Mouse (Mus musculus) heart, postnatal 4 days (tissue): ENCODE results near the gene Itpkb. TPM values are rescaled to one million over a fixed set of nuclear protein-coding genes. Genes with fewer than 3 reads are reported as not detected.

Source experiments
- DNase-seq: peaks from one replicate; pipeline ENCODE4 v3.0.0; 2021
- total RNA-seq, 2 experiments: library from RNA; stranded (reverse); gene quantifications; 2 replicates each; pipeline ENCODE4 v1.2.3; 2021

Itpkb gene
- total RNA-seq, 2 experiments from 2014 or later = 62.2 to 67.2 TPM

DNA sequence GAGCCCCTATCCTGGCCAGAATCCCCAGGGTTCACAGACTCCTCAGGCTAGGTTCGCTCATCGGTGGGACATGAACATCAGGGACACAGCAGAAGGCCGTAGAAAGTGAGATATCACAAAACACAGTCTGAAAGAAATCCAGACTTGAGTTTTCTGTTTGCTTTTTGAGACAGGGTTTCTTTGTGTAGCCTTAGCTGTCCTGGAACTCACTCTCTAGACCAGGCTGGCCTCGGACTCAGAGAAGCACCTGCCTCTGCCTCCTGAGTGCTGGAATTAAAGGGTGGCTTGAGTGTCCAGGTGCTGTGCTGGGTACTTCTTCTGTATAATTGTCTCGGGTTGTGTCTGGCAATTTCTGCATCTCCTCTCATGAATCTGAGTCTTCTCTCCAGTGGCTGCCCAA is 14.8 kb downstream of the Itpkb start:
- DNase-seq = no peak

DNA sequence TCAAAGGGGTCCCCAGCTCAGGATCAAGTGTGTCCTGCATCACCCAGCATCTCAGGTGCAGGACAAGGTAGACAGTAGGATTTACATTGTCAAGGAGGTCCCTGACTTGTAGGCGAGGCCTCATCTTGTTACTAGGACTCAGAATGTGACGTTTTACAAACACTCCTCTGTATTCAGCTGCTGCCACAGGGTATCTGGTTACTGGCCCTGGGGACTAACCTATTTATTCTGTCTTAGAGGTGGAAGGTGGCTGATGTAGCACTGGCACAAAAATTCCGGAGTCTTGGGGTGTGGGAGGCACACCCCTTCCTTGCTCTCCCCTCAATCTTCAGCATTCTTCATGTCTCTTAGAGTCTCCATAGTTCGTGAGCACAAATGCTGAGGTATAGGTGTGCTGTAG is 16.8 kb downstream of the Itpkb start:
- DNase-seq = no peak

DNA sequence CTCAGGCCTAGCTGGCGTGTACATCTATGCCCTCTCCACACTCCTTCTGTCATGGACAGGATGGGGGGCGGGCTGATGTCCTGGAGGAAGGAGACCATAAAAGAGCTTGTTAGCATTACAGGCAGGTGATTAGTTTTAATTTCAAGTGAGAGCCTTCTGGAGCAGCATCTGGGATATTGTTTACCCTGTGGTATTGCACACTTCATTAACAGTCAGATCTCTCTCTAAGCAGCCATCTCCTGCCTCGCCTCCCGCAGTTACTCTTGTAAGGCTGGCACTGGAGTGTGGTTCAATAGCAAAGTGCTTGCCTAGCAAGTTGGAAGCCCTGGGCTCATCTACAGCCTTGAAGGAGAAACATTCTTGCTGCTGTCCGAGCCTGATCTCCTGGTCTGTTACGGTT is 17.6 kb downstream of the Itpkb start:
- no peak for DNase-seq

DNA sequence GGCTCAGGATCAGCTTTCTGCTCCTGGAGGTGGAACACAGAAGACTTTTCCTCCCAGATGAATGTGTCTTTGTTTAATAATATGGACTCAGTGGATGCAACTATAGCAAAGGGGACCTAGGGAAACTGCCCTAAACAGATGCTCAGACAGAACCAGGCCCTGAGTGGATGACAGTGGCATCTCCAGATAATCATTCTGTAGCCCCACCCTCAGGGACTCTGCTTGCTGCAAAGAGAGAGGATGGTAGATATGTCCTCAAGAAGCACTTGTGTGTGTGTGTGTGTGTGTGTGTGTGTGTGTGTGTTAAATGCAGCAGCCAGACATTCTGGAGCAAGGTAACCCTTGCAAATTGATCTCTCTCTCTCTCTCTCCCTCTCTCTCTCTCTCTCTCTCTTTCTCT is 18.8 kb downstream of the Itpkb start:
- no peak for DNase-seq

DNA sequence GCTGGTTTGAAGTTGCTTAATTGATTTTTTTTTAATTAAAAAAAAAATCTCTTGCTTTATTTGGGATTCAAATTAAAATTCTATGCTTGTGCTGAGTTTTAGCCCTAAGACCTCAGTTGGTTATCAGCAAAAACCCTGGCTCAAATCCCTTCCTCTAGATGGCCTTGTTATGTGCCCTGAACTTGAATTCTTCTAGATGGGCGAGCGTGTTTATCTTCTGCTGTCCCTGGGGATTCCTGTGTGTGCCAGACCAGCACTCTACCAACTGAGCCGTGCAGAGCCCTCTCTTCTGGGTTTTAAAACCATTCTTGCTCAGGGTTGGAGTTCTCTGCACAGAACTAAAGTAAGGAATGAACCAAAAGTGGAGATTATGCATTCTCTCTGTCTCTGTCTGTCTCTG is 22.0 kb downstream of the Itpkb start:
- DNase-seq = no peak

DNA sequence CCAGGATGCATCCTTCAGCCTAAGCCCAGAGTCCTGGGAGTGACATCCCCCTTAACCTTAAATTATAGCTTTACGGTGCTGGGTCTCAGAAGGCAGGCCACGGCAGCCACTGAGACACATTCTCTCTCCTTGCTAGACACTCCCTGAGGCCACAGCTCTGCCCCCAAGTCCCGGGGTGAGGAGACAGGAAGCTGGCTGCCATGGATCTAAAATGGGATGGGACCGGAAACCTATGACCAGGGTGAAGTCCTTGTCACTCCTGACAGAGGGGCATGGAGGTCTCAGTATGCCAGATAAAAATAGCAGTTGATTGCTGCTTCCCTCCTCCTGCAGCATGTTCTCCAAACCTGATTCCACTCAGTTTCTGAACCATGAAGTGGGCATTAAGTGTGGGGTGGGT is 23.8 kb downstream of the Itpkb start:
- no peak for DNase-seq

DNA sequence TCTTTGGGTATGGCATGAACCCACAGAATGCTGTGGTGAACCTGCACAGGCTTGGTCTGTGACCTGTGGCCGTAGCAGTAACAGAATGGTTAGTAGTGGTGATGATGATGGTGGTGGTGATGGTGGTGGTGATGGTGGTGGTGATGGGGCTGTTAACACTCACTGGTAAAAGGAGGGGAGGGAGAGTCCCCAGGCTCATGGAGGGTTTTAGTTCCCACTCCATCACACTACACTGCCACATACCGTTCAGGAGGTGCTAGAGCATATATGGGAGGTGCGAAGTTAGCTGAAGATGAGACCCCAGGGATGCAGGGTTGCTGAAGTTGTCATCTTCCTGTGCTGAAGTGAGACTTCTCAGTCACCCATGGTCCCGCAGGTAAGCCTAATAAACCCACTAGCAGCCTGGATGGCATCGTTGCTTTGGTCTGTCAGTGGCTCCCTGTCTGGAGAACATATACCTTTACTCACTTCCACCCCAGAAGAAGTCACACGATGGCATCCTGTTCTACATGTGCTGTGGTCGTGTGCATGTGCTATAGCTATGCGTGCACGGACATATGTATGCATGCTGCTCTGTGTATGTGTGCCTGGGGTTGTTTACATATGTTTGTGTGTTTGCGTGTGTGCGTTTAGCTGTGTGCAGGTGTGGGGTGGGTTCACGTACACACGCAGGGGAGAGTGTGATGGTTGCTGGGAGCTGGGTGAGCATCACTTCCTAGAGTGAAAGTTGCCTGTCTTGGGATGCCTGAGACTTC is 24.9 kb downstream of the Itpkb start:
- no peak for DNase-seq

DNA sequence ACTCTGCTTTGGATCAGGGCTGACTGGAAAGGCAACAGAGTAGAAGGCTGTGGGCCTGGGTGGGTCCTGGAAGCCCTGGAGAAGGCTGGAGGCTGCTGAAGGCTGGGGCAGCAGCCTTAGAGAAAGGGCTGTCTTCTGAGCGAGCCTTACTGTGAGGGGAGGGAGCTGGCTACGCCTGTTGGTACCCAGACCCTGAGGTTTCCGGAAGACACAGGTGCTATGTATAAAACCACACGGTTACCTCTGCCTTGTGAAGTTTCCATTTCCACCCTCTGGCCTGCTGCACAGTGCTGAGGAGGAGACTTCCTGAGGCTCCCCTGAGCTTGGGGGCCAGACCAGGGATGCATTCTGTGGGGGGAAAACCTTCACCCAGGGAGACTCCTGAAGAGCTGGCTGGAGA is 25.9 kb downstream of the Itpkb start:
- DNase-seq = no peak

DNA sequence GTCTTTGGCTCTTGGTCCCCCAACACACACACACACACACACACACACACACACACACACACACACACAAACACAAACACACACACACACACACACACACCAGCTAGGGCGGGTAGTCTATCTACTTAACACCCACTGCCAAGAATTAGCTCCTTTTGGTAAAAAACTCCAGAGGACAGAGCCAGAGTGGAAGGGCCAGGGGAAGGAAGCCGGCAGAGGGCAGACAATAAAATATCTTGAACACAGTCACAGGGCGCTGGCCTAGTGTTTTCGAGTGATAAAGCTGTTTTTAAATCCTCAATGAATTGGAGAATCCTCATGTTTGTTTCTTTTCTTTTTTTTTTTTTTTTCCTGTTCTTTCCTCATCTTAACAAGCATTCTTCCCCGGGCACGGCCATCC is 26.6 kb downstream of the Itpkb start:
- DNase-seq = no peak

DNA sequence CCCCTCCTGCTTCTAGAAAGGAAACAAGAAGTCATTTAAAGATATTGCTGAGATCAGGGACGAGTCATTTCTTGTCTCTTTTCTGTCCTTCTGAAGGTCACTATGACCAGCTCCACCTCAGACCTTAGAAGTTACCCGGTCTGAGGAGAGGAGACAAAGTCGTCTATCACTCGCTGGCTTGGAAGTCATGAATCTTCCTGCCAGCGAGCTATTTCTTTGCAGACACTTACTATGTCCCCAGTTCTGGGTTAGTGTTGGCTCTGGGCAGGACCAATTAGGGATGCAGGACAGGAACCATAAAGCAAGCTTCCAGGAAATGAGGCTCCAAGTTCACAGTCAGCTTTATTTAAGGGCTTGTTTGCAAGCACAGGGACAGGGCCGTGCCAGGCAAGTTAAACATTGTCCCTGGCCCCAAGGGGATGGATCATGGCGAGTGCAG is 27.6 kb downstream of the Itpkb start:
- DNase-seq = no peak

DNA sequence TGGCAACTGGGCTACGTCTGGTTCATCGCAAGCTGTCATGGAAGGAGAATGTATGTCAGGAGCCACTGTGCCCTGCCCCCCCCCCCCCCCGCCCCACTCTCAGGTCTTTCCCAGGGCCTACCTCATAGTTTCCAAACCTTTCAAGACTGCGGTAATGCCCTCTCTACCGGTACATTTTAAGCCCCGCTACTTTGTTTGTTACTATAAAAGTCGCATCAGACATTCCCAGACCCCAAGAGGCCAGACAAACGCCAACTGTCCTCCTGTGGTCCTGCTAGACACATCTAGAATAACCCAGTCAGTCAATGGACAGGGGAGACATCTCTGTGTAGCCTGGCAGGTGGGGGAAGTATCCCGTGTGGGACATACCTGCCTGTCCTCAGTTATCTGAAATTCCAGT is 28.2 kb downstream of the Itpkb start:
- no peak for DNase-seq

DNA sequence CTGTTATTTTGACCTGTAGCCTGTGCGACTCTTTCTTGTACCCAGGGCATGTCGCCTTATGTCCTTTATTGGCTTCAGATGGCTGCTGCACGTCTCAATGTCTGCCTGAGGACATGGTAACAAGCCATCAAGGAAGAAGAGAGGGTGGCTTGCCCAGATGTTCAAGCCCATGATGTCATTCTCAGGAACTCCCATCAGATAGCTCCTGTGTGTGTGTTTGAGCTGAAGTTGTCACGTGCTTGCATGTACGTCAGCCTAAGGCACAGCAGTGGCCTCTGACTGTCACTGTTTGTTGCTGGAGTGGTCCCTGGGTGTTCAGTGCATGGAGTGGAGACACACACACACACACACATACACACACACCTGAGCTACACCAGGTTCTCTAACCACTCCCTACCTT is 29.0 kb downstream of the Itpkb start:
- no peak for DNase-seq

DNA sequence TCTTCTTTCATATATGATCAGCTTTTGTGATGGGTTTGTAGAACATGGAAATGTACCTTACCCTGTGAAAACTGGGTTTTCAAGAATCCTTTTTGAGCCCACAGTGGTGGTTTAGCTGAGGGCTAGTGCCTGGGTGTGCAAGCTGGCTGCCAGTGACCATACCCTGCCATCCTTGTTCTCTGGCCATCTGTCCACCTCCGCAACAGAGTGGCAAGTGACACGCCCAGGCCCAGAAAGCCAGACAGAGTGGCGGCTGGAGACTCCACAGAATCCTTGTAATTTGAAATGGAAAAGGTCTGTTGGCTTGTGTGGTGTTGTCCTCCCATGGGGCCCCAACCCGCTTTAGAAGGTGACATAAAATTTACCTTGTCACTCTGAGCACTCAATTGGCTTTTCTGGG is 31.9 kb downstream of the Itpkb start:
- no peak for DNase-seq

DNA sequence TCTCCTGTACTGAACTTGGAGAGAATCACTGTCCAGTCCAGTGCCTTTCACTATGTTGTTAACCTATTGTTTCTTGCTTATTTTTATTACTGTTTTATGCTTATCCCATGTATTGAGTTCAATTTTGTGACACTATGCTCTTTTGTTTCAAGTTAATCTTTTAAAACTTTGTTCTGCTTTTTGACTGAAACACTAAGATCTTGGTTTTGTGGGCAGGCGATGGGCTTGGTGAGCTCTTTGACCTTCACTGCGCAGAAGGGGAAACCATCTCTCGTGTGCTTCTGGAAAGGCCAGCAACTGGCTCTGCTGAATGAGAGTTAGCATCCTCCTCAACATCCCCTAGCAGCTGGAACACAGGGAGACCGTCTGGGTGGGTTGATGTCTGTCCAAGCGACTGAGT is 32.6 kb downstream of the Itpkb start:
- no peak for DNase-seq

DNA sequence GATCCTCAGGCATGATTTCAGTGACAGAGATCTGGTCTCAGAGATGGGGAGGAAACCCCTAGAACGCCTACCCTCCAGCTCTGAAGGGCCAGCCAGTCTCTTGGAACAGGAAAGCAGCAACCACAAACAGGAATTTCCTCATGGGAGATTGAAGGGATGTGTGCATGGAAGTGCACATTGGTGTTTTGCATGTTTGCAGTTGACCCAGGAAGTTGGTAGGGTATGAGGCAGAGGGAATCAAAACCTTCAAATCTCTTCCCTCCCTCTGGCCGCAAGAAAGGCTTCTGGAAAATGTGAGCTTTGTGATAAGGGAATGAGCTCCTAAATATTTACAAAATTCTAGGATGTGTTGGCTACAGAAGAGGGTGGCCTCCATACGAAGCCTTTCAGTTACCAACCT is 33.0 kb downstream of the Itpkb start:
- no peak for DNase-seq

DNA sequence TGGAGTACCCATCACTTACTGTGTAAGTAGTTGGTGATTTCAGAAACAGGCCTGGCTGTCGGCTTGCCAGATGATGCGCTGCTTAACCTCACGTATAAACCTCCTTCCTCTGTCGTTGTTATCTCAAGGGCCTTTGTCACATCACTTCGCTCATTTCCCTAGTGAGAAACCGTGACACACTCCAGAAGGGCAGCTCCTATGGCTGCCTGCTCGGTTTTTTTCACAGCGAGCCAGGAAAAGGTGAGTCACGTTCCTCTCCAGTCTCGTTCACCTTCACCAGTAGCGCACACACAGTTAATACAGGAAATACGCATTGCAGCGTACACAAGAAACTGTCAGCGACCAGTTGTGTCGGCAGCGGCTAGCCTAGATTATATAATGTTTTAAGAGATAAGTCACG is 33.7 kb downstream of the Itpkb start:
- peak; percentile 52 for DNase-seq

DNA sequence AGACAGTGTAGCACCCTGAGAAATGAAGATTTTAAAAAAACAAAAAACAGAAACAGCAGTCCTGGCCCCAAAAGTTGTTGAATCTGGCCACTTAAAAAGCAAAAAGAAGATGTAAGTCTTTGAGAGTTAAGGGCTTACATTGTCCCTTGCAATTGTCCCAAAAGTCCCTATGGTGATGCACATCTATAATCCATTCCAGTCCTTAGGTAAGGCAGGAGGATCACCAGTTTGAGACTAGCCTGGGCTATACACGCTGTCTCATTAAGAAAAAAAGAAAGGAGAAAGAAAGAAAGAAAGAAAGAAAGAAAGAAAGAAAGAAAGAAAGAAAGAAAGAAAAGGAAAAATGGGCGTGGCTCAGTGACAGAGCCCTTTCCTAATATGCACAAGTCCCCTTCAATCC is 34.4 kb downstream of the Itpkb start:
- no peak for DNase-seq

DNA sequence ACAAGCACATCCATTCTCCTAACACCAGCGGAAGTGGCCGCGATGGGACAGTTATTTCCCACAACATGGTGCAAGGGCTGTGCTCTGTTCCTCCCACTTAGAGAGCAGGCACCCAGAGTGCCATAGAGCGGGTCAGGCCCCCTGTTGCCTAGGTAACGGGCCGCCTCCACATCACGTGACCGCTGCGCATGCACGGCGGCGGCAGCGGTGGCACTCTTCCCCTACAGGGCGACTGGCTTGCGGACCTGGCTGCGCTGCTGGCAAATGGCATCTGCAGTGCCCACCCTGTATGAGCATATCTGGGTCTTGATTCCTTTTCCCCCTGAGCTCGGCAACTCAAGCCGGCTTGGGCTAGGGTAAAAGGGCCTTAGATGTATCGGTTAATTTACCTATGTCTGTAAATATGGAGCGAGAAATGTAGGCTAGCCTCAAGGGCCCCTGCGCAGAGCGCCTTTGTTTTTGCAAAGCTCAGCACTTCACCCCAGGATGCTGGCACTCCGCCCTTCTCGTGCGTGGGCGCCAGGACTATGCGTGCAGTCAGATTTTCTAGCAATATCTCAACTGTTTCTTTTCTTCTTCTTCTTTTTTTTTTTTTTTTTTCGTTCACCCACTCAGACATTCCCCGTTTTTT is 35.0 kb downstream of the Itpkb start:
- peak; percentile 93 for DNase-seq

DNA sequence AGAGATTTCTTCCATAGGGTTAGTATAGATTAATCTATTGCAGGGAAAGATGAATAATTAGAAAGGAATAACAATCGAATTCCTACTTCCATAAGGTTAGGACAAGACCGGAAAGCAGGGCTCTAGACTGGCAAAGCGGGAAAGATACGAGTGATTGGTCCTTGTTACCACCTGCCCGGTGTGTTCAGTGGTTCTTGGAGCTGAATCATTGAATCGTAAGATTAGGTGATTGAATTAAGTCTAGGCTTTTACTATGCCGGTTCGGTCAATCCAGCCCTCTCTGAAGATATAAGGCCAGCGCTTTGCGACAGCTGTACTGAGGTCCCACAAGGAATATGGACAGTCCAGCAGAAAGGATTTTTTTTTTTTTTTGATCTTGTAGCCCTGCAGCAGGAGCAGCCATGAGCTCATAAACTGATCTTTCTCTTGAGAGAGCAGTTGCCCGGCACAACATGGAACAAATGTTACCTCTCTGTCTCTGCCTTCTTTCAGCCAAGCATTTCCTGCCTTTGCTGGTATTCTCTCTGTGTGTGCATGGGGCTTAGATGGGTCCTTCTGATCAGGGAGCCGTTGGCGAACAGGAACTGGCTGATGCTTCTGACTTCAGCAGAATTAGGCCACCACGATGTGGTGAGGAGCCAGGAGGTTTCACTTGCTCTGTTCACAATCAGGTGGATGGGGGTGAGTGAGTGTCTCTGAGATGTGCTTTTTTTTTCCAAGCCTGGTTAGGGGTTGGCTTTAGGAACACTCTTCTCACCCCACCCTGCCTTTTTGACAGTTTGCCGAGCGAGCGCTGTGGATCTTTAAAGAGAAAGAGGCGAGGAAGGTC is 35.9 kb downstream of the Itpkb start:
- no peak for DNase-seq

DNA sequence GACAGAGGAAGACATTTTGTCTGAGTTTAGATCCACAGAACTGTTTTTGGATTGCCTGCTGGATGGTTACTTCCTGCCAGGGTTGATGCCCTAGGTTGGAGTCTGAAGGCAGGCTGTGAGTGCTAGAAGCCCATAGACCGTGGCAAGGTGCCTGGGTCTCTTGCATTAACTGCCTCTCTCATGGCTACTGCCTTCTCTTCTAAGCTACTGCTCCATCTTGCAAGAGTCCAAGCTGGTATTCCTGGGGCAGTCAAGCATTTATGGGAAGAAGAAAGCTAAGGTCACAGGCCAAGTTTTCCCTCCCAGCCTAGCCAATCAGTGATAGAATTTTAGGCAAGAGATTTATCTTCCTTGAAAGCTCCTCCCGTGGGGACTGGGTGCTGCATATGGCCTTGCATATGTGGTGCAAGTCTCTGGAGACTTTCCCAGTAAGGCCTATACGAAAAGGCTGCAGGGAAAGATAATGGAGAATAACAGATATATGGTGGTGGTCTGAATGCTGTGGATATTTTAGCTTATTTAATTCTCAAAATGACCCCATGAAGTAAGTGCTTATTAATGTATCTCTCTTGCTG is 36.8 kb downstream of the Itpkb start:
- no peak for DNase-seq

DNA sequence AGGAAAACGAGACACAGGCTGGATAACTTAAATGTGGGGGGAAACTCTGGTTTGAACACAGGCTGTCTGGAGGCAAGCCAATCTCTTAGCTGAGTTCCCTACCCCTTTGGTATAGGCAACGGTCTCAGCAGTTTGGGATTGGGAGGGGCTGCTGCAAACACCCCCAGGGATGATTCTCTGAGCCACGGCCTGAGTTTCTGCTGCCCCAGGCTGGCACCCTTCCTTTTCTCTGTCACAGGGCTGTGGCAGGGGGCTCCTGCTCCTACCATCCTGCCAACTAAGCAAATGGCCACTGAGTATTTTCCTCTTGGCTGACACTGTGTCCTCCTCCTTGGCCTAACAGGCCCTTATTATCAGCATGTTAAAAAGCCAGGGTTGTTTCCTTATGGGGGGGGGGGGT is 37.3 kb downstream of the Itpkb start:
- no peak for DNase-seq

DNA sequence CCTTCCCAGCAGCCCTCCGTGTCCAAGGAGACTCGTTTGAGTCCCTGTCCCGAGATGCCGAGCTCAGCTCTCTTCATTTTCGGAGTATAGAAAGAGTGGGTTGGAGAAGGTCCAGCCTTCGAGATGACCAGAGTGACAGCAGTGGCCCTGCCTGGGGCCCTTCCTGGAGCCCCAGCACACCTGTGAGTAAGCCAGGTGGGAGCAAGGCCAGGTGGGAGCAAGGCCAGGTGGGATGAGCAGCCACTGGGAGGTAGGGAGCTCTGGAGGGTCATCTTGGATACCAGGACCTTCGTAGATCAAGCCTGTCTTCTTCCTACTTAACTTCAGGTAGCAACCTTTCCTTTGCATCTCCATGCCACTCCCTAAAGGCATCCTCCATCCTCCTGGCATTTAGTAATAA is 37.8 kb downstream of the Itpkb start:
- no peak for DNase-seq

DNA sequence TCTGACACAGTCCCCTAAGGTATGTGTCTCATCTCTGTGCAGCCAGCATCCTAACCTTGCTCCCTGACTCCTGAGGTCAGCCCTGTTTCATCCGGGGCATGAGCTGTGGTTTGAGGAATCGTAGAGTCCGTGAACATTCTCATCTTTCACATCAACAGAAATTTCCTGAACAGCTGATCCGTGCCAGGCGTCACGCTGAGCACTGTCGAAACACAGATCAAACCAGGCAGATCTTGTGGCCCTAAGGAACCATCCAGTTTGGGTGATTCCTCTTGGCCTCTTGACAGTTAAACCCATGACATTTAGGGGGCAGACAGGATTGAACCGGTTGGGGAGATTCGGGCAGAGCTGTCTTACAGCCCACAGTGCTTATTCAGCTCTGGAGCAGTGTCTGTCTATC is 38.4 kb downstream of the Itpkb start:
- DNase-seq = no peak
